Mouse (Mus musculus): ENCODE data around the gene Dgki. TPM values are rescaled to one million over a fixed set of nuclear protein-coding genes. Genes with fewer than 3 reads are reported as not detected.

The Dgki gene
- polyA plus RNA-seq, 1 experiment from 2014 or later: 0.67 TPM

Other genes with a start within 250 kb of the Dgki start
- 27.8 and 31.1 TPM in 2 replicates for gene Creb3l2, start 142.0 kb upstream of the Dgki start, polyA plus RNA-seq (2015; fragmentation: Nextera tagmentation; extraction: Ambion mirVana)
- gene Akr1d1, start 230.0 kb upstream of the Dgki start, polyA plus RNA-seq (2015; fragmentation: Nextera tagmentation; extraction: Ambion mirVana): 0.33 TPM in 1 of 2 replicates, not detected in the other

Measured in lung, embryonic 16.5 days (tissue).